Mouse (Mus musculus) myocyte (in vitro differentiated cells): ENCODE results near the gene Calml3. TPM values are rescaled to one million over a fixed set of nuclear protein-coding genes. Genes with fewer than 3 reads are reported as not detected.

Experiments
- H3K27me3 ChIP-seq: one replicate; pipeline ENCODE4 v1.6.1; 2011; ENCODE audit not compliant: control insufficient read depth, insufficient read depth, insufficient read length
- H3K36me3 ChIP-seq: one replicate; pipeline ENCODE4 v1.6.1; 2011; ENCODE audit not compliant: control insufficient read depth, insufficient read depth
- H3K4me2 ChIP-seq: one replicate; pipeline ENCODE4 v1.6.1; 2011; ENCODE audit warnings: low read depth, control low read depth
- H3K4me3 ChIP-seq: one replicate; pipeline ENCODE4 v1.5.1; 2011; ENCODE audit warnings: mild to moderate bottlenecking, control low read depth, moderate library complexity
- H3K79me2 ChIP-seq: one replicate; pipeline ENCODE4 v1.6.1; 2011; ENCODE audit not compliant: control insufficient read depth, insufficient read depth
- H3ac ChIP-seq: one replicate; pipeline ENCODE4 v1.6.1; 2011; ENCODE audit not compliant: control insufficient read depth, insufficient read length
- CEBPB ChIP-seq: IDR thresholded peaks from 2 replicates; pipeline ENCODE4 v1.6.1; 2011; ENCODE audit warnings: mild to moderate bottlenecking, moderate library complexity; ENCODE audit not compliant: poor library complexity, insufficient read depth, severe bottlenecking
- E2F4 ChIP-seq: IDR thresholded peaks from one replicate; pipeline ENCODE4 v1.6.1; 2011; ENCODE audit warnings: mild to moderate bottlenecking, control low read depth, moderate library complexity; ENCODE audit not compliant: insufficient read depth
- MAX ChIP-seq: IDR thresholded peaks from one replicate; pipeline ENCODE4 v1.6.1; 2011; ENCODE audit warnings: low read depth, mild to moderate bottlenecking, control low read depth
- MYOD1 ChIP-seq, 3 experiments: IDR thresholded peaks; one replicate each; pipeline ENCODE4 v1.6.1; 2011; ENCODE audit warnings: control low read depth in 2 of 3, low read depth in 2 of 3, mild to moderate bottlenecking in 2 of 3, moderate library complexity in 1 of 3; ENCODE audit not compliant: insufficient read length in 2 of 3, control insufficient read depth in 1 of 3
- MYOG ChIP-seq, 3 experiments: IDR thresholded peaks; one replicate each; pipeline ENCODE4 v1.6.1; 2011; ENCODE audit warnings: control low read depth in 2 of 3, low read depth in 2 of 3, mild to moderate bottlenecking in 2 of 3; ENCODE audit not compliant: insufficient read length in 2 of 3, control insufficient read depth in 1 of 3, insufficient read depth in 1 of 3
- POLR2A ChIP-seq: IDR thresholded peaks from one replicate; pipeline ENCODE4 v1.6.1; 2011; ENCODE audit warnings: low read depth, mild to moderate bottlenecking, control low read depth, moderate library complexity; ENCODE audit not compliant: insufficient read length
- POLR2AphosphoS2 ChIP-seq: IDR thresholded peaks from one replicate; pipeline ENCODE4 v1.6.1; 2011; ENCODE audit warnings: low read depth, control low read depth; ENCODE audit not compliant: insufficient read length
- REST ChIP-seq: IDR thresholded peaks from one replicate; pipeline ENCODE4 v1.6.1; 2011; ENCODE audit warnings: mild to moderate bottlenecking, control low read depth, moderate library complexity; ENCODE audit not compliant: insufficient read depth, insufficient read length
- SRF ChIP-seq: IDR thresholded peaks from one replicate; pipeline ENCODE4 v1.6.1; 2011; ENCODE audit warnings: low read depth; ENCODE audit not compliant: control insufficient read depth, insufficient read length
- TCF12 ChIP-seq: IDR thresholded peaks from one replicate; pipeline ENCODE4 v1.6.1; 2011; ENCODE audit warnings: mild to moderate bottlenecking, control low read depth; ENCODE audit not compliant: poor library complexity, insufficient read depth, severe bottlenecking
- TCF3 ChIP-seq: IDR thresholded peaks from one replicate; pipeline ENCODE4 v1.6.1; 2011; ENCODE audit warnings: low read depth, control low read depth; ENCODE audit not compliant: insufficient read length
- USF1 ChIP-seq: IDR thresholded peaks from one replicate; pipeline ENCODE4 v1.6.1; 2011; ENCODE audit warnings: low read depth, mild to moderate bottlenecking, control low read depth, moderate library complexity
- polyA plus RNA-seq: library from polyadenylated mRNA; unstranded; fragments of >200 nt; fragmentation: generic; extraction: Trizol; gene quantifications from one replicate; pipeline ENCODE4 v1.2.1, GENCODE M21; 2012; ENCODE audit warnings: missing spikeins

Calml3 gene
- polyA plus RNA-seq, 1 experiment: 0.08 TPM

DNA sequence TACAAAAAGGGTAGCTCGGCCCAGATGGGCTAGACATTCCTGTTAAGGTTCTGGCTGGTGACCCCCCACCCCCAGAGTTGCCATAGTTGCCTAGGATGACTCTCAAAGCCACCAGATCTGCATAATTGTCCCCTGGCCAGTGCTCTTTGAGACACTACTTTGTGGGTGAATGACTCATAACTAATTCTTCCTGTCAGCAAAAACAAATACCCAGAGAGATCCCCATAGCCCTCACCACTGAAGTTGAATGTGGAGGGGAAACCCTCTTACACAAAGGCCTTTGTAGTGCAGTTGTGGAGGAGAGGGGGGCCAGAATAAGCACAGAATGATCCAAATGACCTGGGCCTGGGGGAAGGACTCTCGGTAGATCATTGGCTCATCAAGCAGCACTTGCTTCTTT is 21.6 kb downstream of the Calml3 start:
- Histone ChIP-seq H3K4me3 (no peak overlapping the region), H3K27me3 (no peaks in the 10 kb centered on the region), H3K79me2 (no peaks in the 10 kb centered on the region), H3K4me2 (peak overlapping the region; percentile 70), H3K36me3 (no peaks in the 10 kb centered on the region), H3ac (no peak overlapping the region)
- TF ChIP-seq TCF12 (no peak), SRF (no peak), CEBPB (no peak), MAX (no peak), REST (no peak), MYOD1 (IDR thresholded peaks at IDR 0.05; ENCODE audit: control insufficient read depth in 1 of 3, insufficient read length in 2 of 3, low read depth in 2 of 3) (no peak), E2F4 (no peak), POLR2AphosphoS2 (no peak), USF1 (no peak), POLR2A (no peak), MYOG (IDR thresholded peaks at IDR 0.05; ENCODE audit: control insufficient read depth in 1 of 3, insufficient read depth in 1 of 3, insufficient read length in 2 of 3, low read depth in 2 of 3) (no peak), TCF3 (no peak)

GRCm38 (mm10) chr13:3779575-3780226 is 24.4 kb downstream of the Calml3 start:
- H3K4me3 ChIP-seq: no peak overlapping the region
- no peak overlapping the region for H3ac ChIP-seq
- no peaks in the 10 kb centered on the region for H3K36me3 ChIP-seq
- TF ChIP-seq POLR2A (no peak), REST (no peak), SRF (no peak), CEBPB (peak; percentile 58; the same call in 1 of the 2 replicates)
- no peaks in the 10 kb centered on the region for H3K27me3 ChIP-seq
- no peak overlapping the region for H3K4me2 ChIP-seq
- no peaks in the 10 kb centered on the region for H3K79me2 ChIP-seq

- H3K4me2 ChIP-seq: no peak overlapping the region
- no peaks in the 10 kb centered on the region for H3K79me2 ChIP-seq
- H3K4me3 ChIP-seq: no peak overlapping the region
- no peak for TF ChIP-seq MYOD1 (IDR thresholded peaks at IDR 0.05; ENCODE audit: control insufficient read depth in 1 of 3, insufficient read length in 2 of 3, low read depth in 2 of 3)
- TF ChIP-seq REST: no peak
- no peak for TF ChIP-seq SRF
- H3ac ChIP-seq: no peak overlapping the region
- H3K36me3 ChIP-seq: no peaks in the 10 kb centered on the region
- no peaks in the 10 kb centered on the region for H3K27me3 ChIP-seq
Observed at GRCm38 (mm10) chr13:3778591-3779364, 25.3 kb downstream of the Calml3 start.

GRCm38 (mm10) chr13:3777216-3777912 is 26.8 kb downstream of the Calml3 start:
- no peaks in the 10 kb centered on the region for H3K27me3 ChIP-seq
- no peak overlapping the region for H3K4me2 ChIP-seq
- no peaks in the 10 kb centered on the region for H3K79me2 ChIP-seq
- TF ChIP-seq SRF (no peak), MYOD1 (IDR thresholded peaks at IDR 0.05; ENCODE audit: control insufficient read depth in 1 of 3, insufficient read length in 2 of 3, low read depth in 2 of 3) (no peak), POLR2AphosphoS2 (no peak), TCF12 (no peak), REST (no peak), POLR2A (no peak), USF1 (no peak), TCF3 (no peak), MYOG (IDR thresholded peaks at IDR 0.05; ENCODE audit: control insufficient read depth in 1 of 3, insufficient read depth in 1 of 3, insufficient read length in 2 of 3, low read depth in 2 of 3) (no peak), CEBPB (no peak), E2F4 (no peak), MAX (no peak)
- no peaks in the 10 kb centered on the region for H3K36me3 ChIP-seq
- H3K4me3 ChIP-seq: no peak overlapping the region
- H3ac ChIP-seq: no peak overlapping the region

GRCm38 (mm10) chr13:3776446-3776845 is 27.7 kb downstream of the Calml3 start:
- TF ChIP-seq TCF3: no peak
- no peak for TF ChIP-seq MAX
- TF ChIP-seq SRF: no peak
- TF ChIP-seq MYOD1 (IDR thresholded peaks at IDR 0.05; ENCODE audit: control insufficient read depth in 1 of 3, insufficient read length in 2 of 3, low read depth in 2 of 3): no peak
- no peak for TF ChIP-seq E2F4
- TF ChIP-seq CEBPB: no peak
- TF ChIP-seq POLR2AphosphoS2: no peak
- no peak for TF ChIP-seq POLR2A
- TF ChIP-seq MYOG (IDR thresholded peaks at IDR 0.05; ENCODE audit: control insufficient read depth in 1 of 3, insufficient read depth in 1 of 3, insufficient read length in 2 of 3, low read depth in 2 of 3): no peak
- TF ChIP-seq TCF12: no peak
- H3K79me2 ChIP-seq: no peaks in the 10 kb centered on the region
- H3K4me2 ChIP-seq: no peak overlapping the region
- H3K36me3 ChIP-seq: no peaks in the 10 kb centered on the region
- no peak overlapping the region for H3K4me3 ChIP-seq
- no peaks in the 10 kb centered on the region for H3K27me3 ChIP-seq
- H3ac ChIP-seq: no peak overlapping the region
